Mouse (Mus musculus): ENCODE measurements around the gene Gsc. TPM values are rescaled to one million over a fixed set of nuclear protein-coding genes. Genes with fewer than 3 reads are reported as not detected.

Gsc gene
- total and polyA plus RNA-seq, 2 experiments from 2014 or later: 1.4 TPM; not detected in 1

GRCm38 (mm10) chr12:104481007-104481406 is 7.9 kb upstream of the Gsc start:
- DNase-seq (ENCODE audit: low spot score) (no peak), ATAC-seq (ENCODE audit: low FRiP score) (no peak)
- no peaks in the 10 kb centered on the region for H3K36me3 ChIP-seq (ENCODE audit: insufficient read depth, low read length)
- TF ChIP-seq CTCF (IDR thresholded peaks at IDR 0.05): no peak
- H3K4me1 ChIP-seq (ENCODE audit: insufficient read depth, low read length): no peaks in the 10 kb centered on the region
- no peak overlapping the region for H3K9ac ChIP-seq (replicated peaks; ENCODE audit: low read length, poor library complexity, severe bottlenecking)
- H3K27me3 ChIP-seq (ENCODE audit: insufficient read depth, low read length): peaks cover 32% of the 10 kb centered on the region
- no peaks in the 10 kb centered on the region for H3K9me3 ChIP-seq (ENCODE audit: low read length)
- H3K4me2 ChIP-seq (ENCODE audit: low read depth, low read length, poor library complexity, severe bottlenecking): no peak overlapping the region
- no peak overlapping the region for H3K27ac ChIP-seq (ENCODE audit: low read depth, low read length)
- H3K4me3 ChIP-seq (ENCODE audit: low read depth, low read length): no peak overlapping the region
- 72% methylated on average over 10 of the region's 10 CpGs for WGBS

- TF ChIP-seq CTCF (IDR thresholded peaks at IDR 0.05): no peak
- H3K27me3 ChIP-seq (ENCODE audit: insufficient read depth, low read length): peaks cover 37% of the 10 kb centered on the region
- no peak overlapping the region for H3K27ac ChIP-seq (ENCODE audit: low read depth, low read length)
- DNase-seq (ENCODE audit: low spot score) (no peak), ATAC-seq (ENCODE audit: low FRiP score) (no peak)
- 3% methylated on average over 4 of the region's 4 CpGs for WGBS
- H3K4me3 ChIP-seq (ENCODE audit: low read depth, low read length): no peak overlapping the region
- H3K4me1 ChIP-seq (ENCODE audit: insufficient read depth, low read length): no peaks in the 10 kb centered on the region
- H3K9me3 ChIP-seq (ENCODE audit: low read length): no peaks in the 10 kb centered on the region
- H3K36me3 ChIP-seq (ENCODE audit: insufficient read depth, low read length): no peaks in the 10 kb centered on the region
- H3K4me2 ChIP-seq (ENCODE audit: low read depth, low read length, poor library complexity, severe bottlenecking): no peak overlapping the region
- H3K9ac ChIP-seq (replicated peaks; ENCODE audit: low read length, poor library complexity, severe bottlenecking): no peak overlapping the region
Measured at GRCm38 (mm10) chr12:104478193-104478592, 5.1 kb upstream of the Gsc start.

GRCm38 (mm10) chr12:104477501-104477900 is 4.4 kb upstream of the Gsc start:
- no peak overlapping the region for H3K9ac ChIP-seq (replicated peaks; ENCODE audit: low read length, poor library complexity, severe bottlenecking)
- peaks cover 43% of the 10 kb centered on the region for H3K27me3 ChIP-seq (ENCODE audit: insufficient read depth, low read length)
- no peak for DNase-seq (ENCODE audit: low spot score)
- H3K27ac ChIP-seq (ENCODE audit: low read depth, low read length): no peak overlapping the region
- no peaks in the 10 kb centered on the region for H3K36me3 ChIP-seq (ENCODE audit: insufficient read depth, low read length)
- 2% methylated on average over 7 of the region's 7 CpGs for WGBS
- H3K9me3 ChIP-seq (ENCODE audit: low read length): no peaks in the 10 kb centered on the region
- no peak for TF ChIP-seq CTCF (IDR thresholded peaks at IDR 0.05)
- ATAC-seq (ENCODE audit: low FRiP score): no peak
- no peak overlapping the region for H3K4me2 ChIP-seq (ENCODE audit: low read depth, low read length, poor library complexity, severe bottlenecking)
- H3K4me3 ChIP-seq (ENCODE audit: low read depth, low read length): no peak overlapping the region
- H3K4me1 ChIP-seq (ENCODE audit: insufficient read depth, low read length): no peaks in the 10 kb centered on the region

GRCm38 (mm10) chr12:104477066-104477465 is 3.9 kb upstream of the Gsc start:
- Histone ChIP-seq H3K4me3 (ENCODE audit: low read depth, low read length) (no peak overlapping the region), H3K4me2 (ENCODE audit: low read depth, low read length, poor library complexity, severe bottlenecking) (no peak overlapping the region), H3K27ac (ENCODE audit: low read depth, low read length) (no peak overlapping the region), H3K36me3 (ENCODE audit: insufficient read depth, low read length) (no peaks in the 10 kb centered on the region), H3K4me1 (ENCODE audit: insufficient read depth, low read length) (no peaks in the 10 kb centered on the region; the same call in 1 of the 2 replicates), H3K27me3 (ENCODE audit: insufficient read depth, low read length) (peaks cover 45% of the 10 kb centered on the region), H3K9ac (replicated peaks; ENCODE audit: low read length, poor library complexity, severe bottlenecking) (no peak overlapping the region), H3K9me3 (ENCODE audit: low read length) (no peaks in the 10 kb centered on the region)
- TF ChIP-seq CTCF (IDR thresholded peaks at IDR 0.05): no peak
- 1% methylated on average over 12 of the region's 12 CpGs for whole genome bisulfite sequencing
- ATAC-seq (ENCODE audit: low FRiP score) (no peak), DNase-seq (ENCODE audit: low spot score) (no peak)

GRCm38 (mm10) chr12:104475946-104476345 is 2.8 kb upstream of the Gsc start:
- Histone ChIP-seq H3K4me1 (ENCODE audit: insufficient read depth, low read length) (no peaks in the 10 kb centered on the region; the same call in 1 of the 2 replicates), H3K36me3 (ENCODE audit: insufficient read depth, low read length) (no peaks in the 10 kb centered on the region), H3K27ac (ENCODE audit: low read depth, low read length) (no peak overlapping the region), H3K27me3 (ENCODE audit: insufficient read depth, low read length) (peaks cover 45% of the 10 kb centered on the region), H3K4me2 (ENCODE audit: low read depth, low read length, poor library complexity, severe bottlenecking) (no peak overlapping the region), H3K4me3 (ENCODE audit: low read depth, low read length) (no peak overlapping the region), H3K9ac (replicated peaks; ENCODE audit: low read length, poor library complexity, severe bottlenecking) (no peak overlapping the region), H3K9me3 (ENCODE audit: low read length) (no peaks in the 10 kb centered on the region)
- DNase-seq (ENCODE audit: low spot score) (no peak), ATAC-seq (ENCODE audit: low FRiP score) (no peak)
- WGBS: under 1% methylated on average over 21 of the region's 21 CpGs
- TF ChIP-seq CTCF (IDR thresholded peaks at IDR 0.05): no peak

GRCm38 (mm10) chr12:104474881-104475740 is 2.0 kb upstream of the Gsc start:
- no peak for TF ChIP-seq CTCF (IDR thresholded peaks at IDR 0.05)
- Histone ChIP-seq H3K4me2 (ENCODE audit: low read depth, low read length, poor library complexity, severe bottlenecking) (no peak overlapping the region), H3K9me3 (ENCODE audit: low read length) (no peaks in the 10 kb centered on the region), H3K9ac (replicated peaks; ENCODE audit: low read length, poor library complexity, severe bottlenecking) (no peak overlapping the region), H3K27me3 (ENCODE audit: insufficient read depth, low read length) (peaks cover 51% of the 10 kb centered on the region), H3K27ac (ENCODE audit: low read depth, low read length) (no peak overlapping the region), H3K4me3 (ENCODE audit: low read depth, low read length) (no peak overlapping the region), H3K36me3 (ENCODE audit: insufficient read depth, low read length) (no peaks in the 10 kb centered on the region), H3K4me1 (ENCODE audit: insufficient read depth, low read length) (no peaks in the 10 kb centered on the region; the same call in 1 of the 2 replicates)
- WGBS: 1% methylated on average over 22 of the region's 22 CpGs
- DNase-seq (ENCODE audit: low spot score) (no peak), ATAC-seq (ENCODE audit: low FRiP score) (no peak)
